Mouse (Mus musculus) liver, embryonic 14.5 days (tissue): Measurements from ENCODE around the gene Selplg. TPM values are rescaled to one million over a fixed set of nuclear protein-coding genes. Genes with fewer than 3 reads are reported as not detected.

ENCODE experiments used
- ATAC-seq: fragments of 200-750 bp; cut with Nextera tagmentation; 2 replicates; pipeline ENCODE4 v1.8.0; 2017; ENCODE audit warnings: moderate number of reproducible peaks, mild to moderate bottlenecking, moderate library complexity; ENCODE audit not compliant: insufficient read depth
- DNase-seq, 3 experiments: peaks; one replicate each; pipeline ENCODE4 v3.0.0-alpha.2; 2012 to 2013; ENCODE audit warnings: low read depth in 3 of 3, low spot score in 3 of 3
- H3K27ac ChIP-seq: fragments of 300-500 bp; sonication (generic); 2 replicates; pipeline ENCODE4 v1.5.1; 2014; ENCODE audit warnings: moderate library complexity, mild to moderate bottlenecking, control low read depth, inconsistent platforms
- H3K27me3 ChIP-seq: fragments of 300-500 bp; sonication (generic); 2 replicates; pipeline ENCODE4 v1.6.1; 2014; ENCODE audit warnings: mild to moderate bottlenecking, low read length, moderate library complexity; ENCODE audit not compliant: control insufficient read depth, insufficient read depth
- H3K36me3 ChIP-seq: fragments of 300-500 bp; sonication (generic); replicated peaks from 2 replicates; pipeline ENCODE4 v1.6.1; 2014; ENCODE audit warnings: low read depth; ENCODE audit not compliant: control insufficient read depth, insufficient read depth
- H3K4me1 ChIP-seq, 2 experiments: fragments of 200-500 bp in 1 of 2; fragments of 300-500 bp in 1 of 2; sonication (generic) in 1 of 2; replicated peaks; 2 replicates each; pipeline ENCODE4 v1.6.1; 2012 to 2014; ENCODE audit warnings: antibody characterized with exemption in 1 of 2, inconsistent platforms in 1 of 2, low read length in 1 of 2; ENCODE audit not compliant: control insufficient read depth in 2 of 2, insufficient read depth in 2 of 2
- H3K4me2 ChIP-seq: fragments of 300-500 bp; sonication (generic); 2 replicates; pipeline ENCODE4 v1.6.1; 2014; ENCODE audit warnings: low read depth, mild to moderate bottlenecking, control low read depth, moderate library complexity
- H3K4me3 ChIP-seq, 2 experiments: fragments of 200-500 bp in 1 of 2; fragments of 300-500 bp in 1 of 2; sonication (generic) in 1 of 2; 2 replicates each; pipeline ENCODE4 v1.5.1; 2012 to 2014; ENCODE audit warnings: low read depth in 2 of 2, low read length in 2 of 2, mild to moderate bottlenecking in 2 of 2, control low read depth in 1 of 2, inconsistent platforms in 1 of 2, moderate library complexity in 1 of 2; ENCODE audit not compliant: insufficient read depth in 1 of 2
- H3K9ac ChIP-seq: fragments of 300-500 bp; sonication (generic); replicated peaks from 2 replicates; pipeline ENCODE4 v1.6.1; 2014; ENCODE audit warnings: mild to moderate bottlenecking, control low read depth, moderate library complexity
- H3K9me3 ChIP-seq: fragments of 300-500 bp; sonication (generic); 2 replicates; pipeline ENCODE4 v1.6.1; 2016; ENCODE audit warnings: low read length, mixed read lengths; ENCODE audit not compliant: control insufficient read depth
- CTCF ChIP-seq: IDR thresholded peaks from 2 replicates; pipeline ENCODE4 v1.5.1; 2016; ENCODE audit warnings: antibody characterized with exemption, low read depth, control low read depth
- EP300 ChIP-seq: IDR thresholded peaks from 2 replicates; pipeline ENCODE4 v1.6.1; 2016; ENCODE audit warnings: antibody characterized with exemption, low read depth
- WGBS: fragments of 180-500 bp; shearing (Covaris S2); extraction: QIAGEN DNeasy Blood & Tissue Kit; methylation state at CpG from one replicate; pipeline ENCODE4 v1.1.7; 2014; ENCODE audit not compliant: insufficient replicate concordance; 5-methylcytosine and 5-hydroxymethylcytosine counted together
- polyA plus RNA-seq, 2 experiments: library from polyadenylated mRNA; depleted of rRNA in 1 of 2; stranded (reverse) in 1 of 2; unstranded in 1 of 2; fragments of >200 nt; fragmentation: Nextera tagmentation in 1 of 2; extraction: Ambion mirVana in 1 of 2; gene quantifications; 2 replicates each; pipeline versions ENCODE4 v1.2.1 to v1.2.3; 2012 to 2014

Gene Selplg
- polyA plus RNA-seq, 2 experiments: 8.8 to 12.5 TPM

DNA sequence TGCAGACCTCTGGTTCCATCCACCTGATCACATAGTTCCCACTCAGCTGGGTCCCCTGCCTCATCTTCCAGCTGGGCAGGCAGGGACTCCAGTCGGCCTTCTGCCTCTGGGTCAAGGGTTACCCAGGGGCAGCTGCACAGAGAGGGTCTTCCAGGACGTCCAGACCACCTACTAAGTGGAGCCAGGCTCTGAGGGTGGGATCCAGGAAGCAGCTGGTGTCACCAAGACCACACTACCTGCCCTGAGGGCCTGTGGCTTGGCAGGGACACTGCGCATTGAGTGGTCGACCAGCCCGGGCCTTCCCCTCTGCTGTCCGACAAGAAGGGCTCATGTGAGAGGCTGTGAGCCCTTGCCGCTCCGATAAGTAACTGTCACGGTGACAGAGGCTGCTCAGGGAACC lies 24.7 kb downstream of the Selplg start:
- DNase-seq: no peak
- no peak overlapping the region for H3K9ac ChIP-seq
- WGBS: 56% methylated on average over 9 of the region's 9 CpGs
- TF ChIP-seq EP300: no peak
- no peak for TF ChIP-seq CTCF
- no peak overlapping the region for H3K4me3 ChIP-seq
- H3K36me3 ChIP-seq: no peaks in the 10 kb centered on the region
- no peaks in the 10 kb centered on the region for H3K27me3 ChIP-seq
- no peaks in the 10 kb centered on the region for H3K9me3 ChIP-seq
- no peak for ATAC-seq
- no peak overlapping the region for H3K27ac ChIP-seq
- H3K4me2 ChIP-seq: no peak overlapping the region
- H3K4me1 ChIP-seq: no peaks in the 10 kb centered on the region

DNA sequence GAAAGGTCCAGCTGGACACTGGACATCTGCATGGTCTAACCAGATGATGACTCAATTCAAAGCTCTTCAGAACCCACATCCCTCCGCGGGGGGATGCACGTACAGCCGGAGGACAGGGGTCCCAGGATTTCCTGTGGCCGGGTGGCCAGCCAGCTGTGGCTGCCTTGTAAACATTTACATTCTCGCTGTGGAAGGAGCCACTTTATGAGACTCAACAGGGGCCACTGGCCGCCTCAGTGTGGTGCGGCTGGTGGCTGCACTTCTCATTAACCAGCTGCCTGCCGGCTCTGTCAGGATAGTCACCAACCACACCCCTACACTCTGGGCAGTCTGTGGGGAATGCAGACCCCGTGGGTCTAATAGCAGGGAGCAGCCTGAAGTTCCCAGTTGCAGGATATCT lies 26.0 kb downstream of the Selplg start:
- no peak overlapping the region for H3K27ac ChIP-seq
- WGBS: 8% methylated on average over 10 of the region's 10 CpGs
- H3K9me3 ChIP-seq: no peaks in the 10 kb centered on the region
- H3K9ac ChIP-seq: no peak overlapping the region
- no peaks in the 10 kb centered on the region for H3K36me3 ChIP-seq
- no peak overlapping the region for H3K4me3 ChIP-seq
- no peaks in the 10 kb centered on the region for H3K27me3 ChIP-seq
- no peak for TF ChIP-seq CTCF
- H3K4me2 ChIP-seq: no peak overlapping the region
- no peaks in the 10 kb centered on the region for H3K4me1 ChIP-seq
- ATAC-seq: no peak
- no peak for DNase-seq

DNA sequence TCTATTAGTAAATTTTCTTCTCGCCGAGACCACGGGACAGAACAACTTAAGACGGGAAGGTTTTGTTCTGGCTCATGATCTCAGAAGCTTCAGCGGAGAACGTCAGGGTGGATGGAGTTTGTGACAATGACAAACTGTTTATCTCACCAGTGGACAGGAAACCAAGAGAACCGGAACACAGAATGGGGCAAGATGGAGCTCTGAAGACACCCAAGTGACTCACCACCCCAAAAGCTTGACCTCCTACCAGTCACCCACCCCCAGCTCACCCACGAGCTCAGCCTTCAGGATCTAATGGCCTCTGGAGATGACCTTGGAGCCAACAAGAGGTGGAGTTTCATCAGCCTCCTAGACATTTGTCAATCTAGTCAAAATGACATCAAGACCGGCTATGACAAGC lies 27.1 kb downstream of the Selplg start:
- Histone ChIP-seq H3K4me3 (no peak overlapping the region), H3K27ac (no peak overlapping the region), H3K36me3 (no peaks in the 10 kb centered on the region), H3K27me3 (no peaks in the 10 kb centered on the region), H3K4me2 (no peak overlapping the region), H3K4me1 (no peaks in the 10 kb centered on the region), H3K9me3 (no peaks in the 10 kb centered on the region), H3K9ac (no peak overlapping the region)
- ATAC-seq (no peak), DNase-seq (no peak)
- TF ChIP-seq CTCF: no peak
- TF ChIP-seq EP300: no peak
- WGBS: 63% methylated on average over 9 of the region's 9 CpGs

DNA sequence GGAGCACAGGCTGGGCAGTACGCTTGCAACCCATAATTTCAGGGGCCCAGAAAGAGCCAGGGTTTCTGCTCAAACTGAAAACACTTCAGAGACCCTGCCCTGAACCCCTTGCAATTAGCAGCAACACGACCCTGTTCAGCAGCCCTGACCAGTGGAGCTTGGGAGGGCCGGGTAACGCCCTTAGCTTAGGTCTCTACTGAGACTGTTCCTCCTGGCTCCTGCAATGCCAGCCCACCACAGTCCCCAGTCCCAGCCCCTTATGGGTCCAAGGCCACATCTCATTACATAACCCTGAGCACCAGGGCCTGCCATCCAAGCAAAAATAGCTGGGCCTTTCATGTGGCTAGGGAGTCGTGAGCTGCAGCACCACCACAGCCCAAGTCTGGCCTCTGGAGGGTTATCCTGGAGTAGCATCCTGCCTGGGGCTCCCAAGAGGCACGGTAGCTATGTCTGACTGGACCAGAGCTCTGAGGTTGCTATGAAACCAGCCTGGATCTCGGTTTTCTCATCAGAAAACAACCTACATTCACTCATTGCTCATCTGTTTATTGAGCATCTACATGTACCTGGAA lies 28.0 kb downstream of the Selplg start:
- 0 out of 2 replicates have a peak, but pooled peaks have one; percentile 12 for TF ChIP-seq CTCF
- TF ChIP-seq EP300: no peak
- Histone ChIP-seq H3K27me3 (no peaks in the 10 kb centered on the region), H3K9me3 (no peaks in the 10 kb centered on the region), H3K9ac (no peak overlapping the region), H3K4me1 (0 out of 4 replicates have a peak, but pooled peaks cover 0 to 2% of the 10 kb centered on the region in 2 experiments), H3K36me3 (no peaks in the 10 kb centered on the region), H3K4me3 (no peak overlapping the region), H3K27ac (no peak overlapping the region), H3K4me2 (no peak overlapping the region)
- 37% methylated on average over 7 of the region's 7 CpGs for whole genome bisulfite sequencing
- no peak for ATAC-seq
- DNase-seq: no peak

DNA sequence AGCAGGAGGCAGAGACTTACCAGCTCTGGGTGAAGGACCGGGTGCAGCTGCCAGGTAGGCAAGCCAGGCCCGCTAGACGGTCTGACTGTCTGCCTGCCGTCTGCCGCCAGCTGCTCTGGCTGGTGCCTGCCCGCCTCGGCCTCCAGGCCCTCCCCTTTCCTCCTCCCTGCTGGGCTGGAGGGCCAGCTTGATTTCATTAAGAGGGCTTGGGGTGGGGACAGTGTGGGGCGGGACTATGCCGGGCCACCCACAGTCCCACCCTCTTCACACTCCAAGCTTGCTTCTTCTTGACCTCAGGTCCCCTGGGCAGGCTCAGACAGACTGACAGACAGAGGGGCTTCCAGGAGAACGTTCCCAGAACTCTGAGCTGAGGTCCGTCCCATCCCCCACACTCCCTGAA lies 32.2 kb downstream of the Selplg start, which contains the start of gene Tmem119:
Tmem119 (minus strand) TSS at position 237 of the 400 bp plus-strand sequence.
- H3K27ac ChIP-seq: no peak within 1 kb of the TSS
- peak within 1 kb of the TSS in 1 of 2 experiments; percentile 34; a peak in 2 of 4 replicates for H3K4me3 ChIP-seq
- DNase-seq (no peak), ATAC-seq (peak; percentile 63)
- TF ChIP-seq EP300: no peak
- TF ChIP-seq CTCF: no peak
- WGBS: 3% methylated on average over 11 of the region's 11 CpGs
- no peaks in the 10 kb centered on the region for H3K27me3 ChIP-seq
- H3K4me2 ChIP-seq: peak within 1 kb of the TSS; percentile 22; the same call in 1 of the 2 replicates
- H3K4me1 ChIP-seq: peaks cover 0 to 6% of the 10 kb centered on the region in 2 experiments; a peak in 1 of 4 replicates
- H3K9me3 ChIP-seq: no peaks in the 10 kb centered on the region
- H3K36me3 ChIP-seq: no peaks in the 10 kb centered on the region
- no peak within 1 kb of the TSS for H3K9ac ChIP-seq
